Mouse (Mus musculus) erythroblast, embryonic 14.5 days (primary cell): ENCODE results near the gene Mocs3. TPM values are rescaled to one million over a fixed set of nuclear protein-coding genes. Genes with fewer than 3 reads are reported as not detected.

Source experiments
- H3K27me3 ChIP-seq: 2 replicates; pipeline ENCODE4 v1.6.1; 2012; ENCODE audit warnings: inconsistent platforms; ENCODE audit not compliant: control insufficient read depth
- H3K36me3 ChIP-seq: 2 replicates; pipeline ENCODE4 v1.6.1; 2012; ENCODE audit warnings: mild to moderate bottlenecking, inconsistent platforms; ENCODE audit not compliant: control insufficient read depth
- H3K4me1 ChIP-seq: 2 replicates; pipeline ENCODE4 v1.6.1; 2012; ENCODE audit warnings: inconsistent platforms; ENCODE audit not compliant: control insufficient read depth
- H3K4me3 ChIP-seq: replicated peaks from 2 replicates; pipeline ENCODE3; 2012; ENCODE audit warnings: moderate library complexity, mild to moderate bottlenecking, inconsistent platforms
- H3K9me3 ChIP-seq: 2 replicates; pipeline ENCODE4 v1.6.1; 2012; ENCODE audit warnings: low read length, inconsistent platforms, mixed read lengths; ENCODE audit not compliant: control insufficient read depth
- GATA1 ChIP-seq: IDR thresholded peaks from 2 replicates; pipeline ENCODE4 v1.6.1; 2012; ENCODE audit warnings: low read length, inconsistent platforms, mixed read lengths
- TAL1 ChIP-seq: IDR thresholded peaks from 3 replicates; pipeline ENCODE4 v1.6.1; 2012; ENCODE audit warnings: low read length, inconsistent platforms, mixed read lengths
- polyA plus RNA-seq: library from polyadenylated mRNA; stranded (reverse); fragments of >175 nt; gene quantifications from 2 replicates; pipeline ENCODE4 v1.2.3, GENCODE M21; 2012

The Mocs3 gene
- polyA plus RNA-seq, 1 experiment: 0.32 TPM

DNA sequence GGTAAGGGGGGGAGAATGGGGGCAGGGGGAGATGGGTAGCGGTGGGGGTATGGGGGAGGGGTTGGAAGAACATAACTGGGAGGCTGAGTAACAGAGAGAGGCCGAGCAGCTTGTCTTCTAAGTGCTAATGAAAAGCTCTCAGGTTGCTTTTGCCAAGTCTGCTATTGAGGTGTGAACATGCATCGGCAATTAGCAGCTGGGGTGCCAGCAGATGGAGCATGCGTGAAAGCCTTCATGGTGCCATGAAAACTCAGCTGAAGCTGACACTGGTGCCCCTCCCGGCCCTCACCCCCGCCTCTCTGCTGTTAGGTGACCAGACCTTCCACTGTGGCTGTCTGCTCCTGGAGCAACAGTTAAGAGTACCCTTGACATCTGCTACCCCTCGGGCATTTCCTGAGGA is 23.4 kb downstream of the Mocs3 start:
- Histone ChIP-seq H3K27me3 (peaks cover 14% of the 10 kb centered on the region), H3K4me1 (no peaks in the 10 kb centered on the region), H3K9me3 (no peaks in the 10 kb centered on the region), H3K36me3 (no peaks in the 10 kb centered on the region), H3K4me3 (no peak overlapping the region)
- TF ChIP-seq TAL1: no peak
- no peak for TF ChIP-seq GATA1

GRCm38 (mm10) chr2:168256506-168256905 is 26.1 kb downstream of the Mocs3 start:
- Histone ChIP-seq H3K27me3 (peaks cover 15% of the 10 kb centered on the region), H3K4me1 (no peaks in the 10 kb centered on the region), H3K36me3 (no peaks in the 10 kb centered on the region), H3K4me3 (no peak overlapping the region), H3K9me3 (no peaks in the 10 kb centered on the region)
- TF ChIP-seq TAL1 (no peak), GATA1 (no peak)

DNA sequence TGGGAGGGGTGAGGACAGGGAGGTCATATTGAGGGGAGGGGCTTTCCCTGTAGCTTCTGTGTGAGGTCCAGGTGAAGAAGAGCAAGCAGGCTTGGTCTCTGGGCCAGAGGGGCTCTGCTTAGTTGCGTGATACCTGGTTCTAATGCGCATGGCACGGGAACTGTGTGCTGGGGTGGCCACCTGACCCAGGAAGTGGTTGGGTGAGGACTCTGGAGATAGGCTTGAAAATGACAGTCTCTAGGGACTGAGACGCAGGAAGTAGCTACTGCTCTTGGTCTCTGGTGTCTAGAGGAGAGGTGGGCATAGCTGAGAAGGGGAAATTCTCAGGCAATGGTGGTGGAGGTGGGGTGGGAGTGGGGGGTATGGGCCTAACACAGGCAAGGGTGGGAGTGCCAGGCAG is 26.8 kb downstream of the Mocs3 start:
- Histone ChIP-seq H3K4me1 (no peaks in the 10 kb centered on the region), H3K9me3 (no peaks in the 10 kb centered on the region), H3K27me3 (peaks cover 20% of the 10 kb centered on the region), H3K36me3 (no peaks in the 10 kb centered on the region), H3K4me3 (no peak overlapping the region)
- TF ChIP-seq TAL1 (no peak), GATA1 (no peak)

DNA sequence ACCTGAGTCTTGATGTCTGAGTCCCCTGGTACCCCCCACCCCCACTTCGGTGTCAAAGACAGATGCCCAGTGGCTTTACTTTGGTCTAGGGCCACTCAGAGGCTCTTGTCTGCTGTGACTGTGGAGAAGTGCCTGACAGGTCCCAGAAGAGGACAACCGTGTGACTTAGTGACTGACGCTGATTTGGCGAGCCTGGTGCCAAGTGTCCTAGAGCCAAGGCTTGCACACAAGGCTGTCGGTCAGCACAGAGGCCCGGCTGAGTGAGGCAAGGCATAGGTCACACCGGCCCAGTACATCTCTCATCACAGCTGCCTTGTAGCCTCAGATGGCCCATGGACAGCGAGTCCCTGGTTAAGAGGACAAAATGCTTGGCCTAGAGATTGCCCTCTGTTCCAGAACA is 28.6 kb downstream of the Mocs3 start:
- TF ChIP-seq TAL1: no peak
- no peak for TF ChIP-seq GATA1

GRCm38 (mm10) chr2:168260124-168260523 is 29.7 kb downstream of the Mocs3 start:
- no peaks in the 10 kb centered on the region for H3K9me3 ChIP-seq
- no peak for TF ChIP-seq GATA1
- no peak for TF ChIP-seq TAL1
- peaks cover 18% of the 10 kb centered on the region for H3K27me3 ChIP-seq
- no peaks in the 10 kb centered on the region for H3K36me3 ChIP-seq
- H3K4me3 ChIP-seq: no peak overlapping the region
- H3K4me1 ChIP-seq: no peaks in the 10 kb centered on the region

More for the DNA sequence above, 28.6 kb downstream of the Mocs3 start:
- H3K27me3 ChIP-seq: peaks cover 18% of the 10 kb centered on the region
- no peaks in the 10 kb centered on the region for H3K36me3 ChIP-seq
- no peak overlapping the region for H3K4me3 ChIP-seq
- H3K9me3 ChIP-seq: no peaks in the 10 kb centered on the region
- H3K4me1 ChIP-seq: no peaks in the 10 kb centered on the region

DNA sequence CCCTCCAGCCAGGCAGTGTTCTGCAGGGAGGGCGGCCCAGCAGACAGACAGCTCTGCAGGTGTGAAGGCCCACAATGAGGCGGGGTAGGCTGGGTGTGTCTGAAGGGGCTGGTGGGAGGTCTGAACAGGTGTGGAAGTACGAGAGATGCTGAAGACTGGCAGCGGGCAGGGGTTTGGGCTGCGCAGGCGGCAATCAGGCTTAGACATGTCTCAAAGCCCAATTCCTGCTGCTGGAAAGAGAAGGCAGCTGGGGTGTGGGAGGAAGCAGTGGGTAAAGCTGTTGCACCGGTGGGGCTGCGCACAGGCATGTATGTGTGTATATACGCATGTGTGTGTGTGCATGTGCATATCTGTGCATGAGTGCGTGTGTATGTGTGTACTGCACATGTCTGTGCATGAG is 30.5 kb downstream of the Mocs3 start:
- Histone ChIP-seq H3K9me3 (peaks cover 4% of the 10 kb centered on the region; the same call in 1 of the 2 replicates), H3K4me3 (no peak overlapping the region), H3K27me3 (peaks cover 18% of the 10 kb centered on the region), H3K4me1 (no peaks in the 10 kb centered on the region), H3K36me3 (no peaks in the 10 kb centered on the region)
- TF ChIP-seq GATA1: no peak
- no peak for TF ChIP-seq TAL1

DNA sequence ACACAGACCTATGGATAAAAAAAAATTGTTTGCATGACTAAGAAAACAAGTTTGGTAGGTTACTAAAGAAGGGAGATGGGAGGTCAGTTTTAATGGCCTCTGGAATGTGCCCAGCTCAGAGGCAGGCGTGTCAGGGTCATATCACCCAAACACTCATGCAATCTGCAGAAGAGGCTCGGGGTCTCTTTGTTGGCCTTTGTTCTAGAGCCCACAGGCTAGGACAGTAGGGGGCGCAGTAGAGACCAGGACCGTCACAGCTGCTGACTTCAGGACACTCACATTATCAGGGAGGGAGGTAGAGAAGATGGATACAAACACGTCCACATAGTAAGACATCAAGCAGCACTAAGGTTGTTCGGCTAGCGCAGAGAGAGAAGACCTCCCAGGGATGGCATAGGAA is 37.6 kb downstream of the Mocs3 start:
- H3K27me3 ChIP-seq: peaks cover 9% of the 10 kb centered on the region
- no peak overlapping the region for H3K4me3 ChIP-seq
- TF ChIP-seq TAL1: no peak
- no peak for TF ChIP-seq GATA1
- no peaks in the 10 kb centered on the region for H3K4me1 ChIP-seq
- peaks cover 6% of the 10 kb centered on the region for H3K9me3 ChIP-seq
- H3K36me3 ChIP-seq: no peaks in the 10 kb centered on the region

DNA sequence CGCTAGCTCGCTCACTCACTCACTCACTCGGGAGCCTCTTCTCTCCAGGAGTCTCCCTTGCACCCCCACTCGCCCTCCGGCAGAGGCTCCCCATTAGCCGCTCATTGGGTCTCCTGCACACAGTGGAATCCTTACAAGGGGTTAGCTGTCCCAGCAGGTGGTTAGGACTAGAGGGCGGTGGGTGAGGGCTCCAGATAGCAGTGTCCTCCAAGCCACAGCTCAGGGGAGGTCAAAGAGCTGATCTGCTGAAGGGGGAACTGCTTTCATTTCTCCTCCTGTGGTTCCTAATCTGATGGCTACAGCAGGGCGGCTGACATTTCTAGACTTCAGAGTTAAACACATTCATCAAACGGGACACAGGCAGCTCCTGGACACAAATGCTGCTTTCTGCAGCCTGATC is 43.0 kb downstream of the Mocs3 start:
- H3K4me3 ChIP-seq: no peak overlapping the region
- no peaks in the 10 kb centered on the region for H3K4me1 ChIP-seq
- H3K36me3 ChIP-seq: no peaks in the 10 kb centered on the region
- TF ChIP-seq GATA1 (no peak), TAL1 (no peak)
- H3K9me3 ChIP-seq: peaks cover 3% of the 10 kb centered on the region
- peaks cover 49% of the 10 kb centered on the region for H3K27me3 ChIP-seq

GRCm38 (mm10) chr2:168274374-168274935 is 44.0 kb downstream of the Mocs3 start:
- H3K4me3 ChIP-seq: no peak overlapping the region
- no peaks in the 10 kb centered on the region for H3K36me3 ChIP-seq
- no peaks in the 10 kb centered on the region for H3K9me3 ChIP-seq
- peaks cover 51% of the 10 kb centered on the region for H3K27me3 ChIP-seq
- H3K4me1 ChIP-seq: no peaks in the 10 kb centered on the region
- TF ChIP-seq GATA1: no peak
- TF ChIP-seq TAL1: no peak
